8 mouse cellular contexts compared by ENCODE assay signal in the genomic region with DNA sequence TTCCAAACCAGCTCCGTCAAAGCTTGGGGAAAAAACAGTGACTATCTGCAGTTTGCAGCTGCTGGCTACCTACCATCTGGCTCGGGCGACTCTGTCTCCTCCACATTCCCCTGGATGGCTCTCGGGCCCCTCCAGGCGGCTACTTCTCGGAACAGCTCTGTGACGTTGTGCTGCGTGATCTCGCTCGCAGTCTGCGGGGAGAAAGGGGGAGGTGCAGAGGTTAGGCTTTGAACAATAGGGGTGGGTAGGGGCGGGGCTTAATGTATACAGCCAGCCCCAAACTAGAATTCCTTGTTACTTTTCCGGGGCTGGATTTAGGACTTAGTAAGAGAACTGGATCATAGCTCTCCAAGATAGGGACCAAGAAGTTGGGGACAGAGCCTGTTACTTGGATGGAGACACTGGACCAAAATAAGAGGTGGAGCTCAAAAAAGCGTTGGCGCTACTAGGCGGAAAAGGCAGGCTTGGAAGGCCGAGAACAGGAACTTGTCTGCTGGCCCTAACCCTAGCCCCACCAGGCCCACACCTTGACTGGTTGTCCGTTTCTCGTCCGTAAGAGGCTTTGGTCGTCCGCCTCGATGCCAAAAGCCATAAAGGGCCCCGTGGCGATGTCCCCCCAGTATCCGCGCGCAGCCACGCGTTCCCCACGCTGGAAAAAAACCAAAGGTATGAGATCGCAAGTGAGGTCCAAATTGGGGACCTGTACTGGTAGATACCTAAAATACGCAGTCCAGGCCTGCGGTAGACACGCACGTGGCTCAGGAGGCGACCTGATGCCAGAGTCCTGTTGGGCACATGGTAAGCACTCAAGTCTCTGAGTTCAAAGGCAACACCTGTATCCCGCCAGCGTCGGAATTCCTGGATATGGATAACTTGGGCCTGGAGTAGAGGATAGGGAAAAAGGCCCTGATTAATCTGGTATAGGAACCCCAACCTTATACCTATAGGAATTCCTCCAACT. TPM values are rescaled to one million over a fixed set of nuclear protein-coding genes. Genes with fewer than 3 reads are reported as not detected.
DNase-seq lines count a peak whose midpoint lies in the region; ATAC-seq and TF ChIP-seq lines count a peak whose summit lies in the region.

No protein-coding gene starts in this region.

- no peaks in the 10 kb centered on the region for H3K9me3 ChIP-seq in intestine, embryonic 15.5 days
- H3K9me3 ChIP-seq in limb, embryonic 12.5 days = no peaks in the 10 kb centered on the region
- no peaks in the 10 kb centered on the region for H3K9me3 ChIP-seq in midbrain, embryonic 14.5 days (ENCODE audit: control insufficient read depth, low read length)

- peak; percentile 75 for DNase-seq in layer of hippocampus, adult 11-12 months (ENCODE audit: low spot score)
- DNase-seq in layer of hippocampus, adult 9-10 months (ENCODE audit: low spot score) = no peak
- peak; percentile 86 for DNase-seq in embryo, embryonic 11.5 days (ENCODE audit: low read depth, low spot score)
- peak; percentile 70 to 86 for DNase-seq in gastrocnemius, postnatal 4 days (ENCODE audit: low spot score in 2 of 2)
- peak; percentile 94 for DNase-seq in midbrain, embryonic 14.5 days
- peak; percentile 63 to 79 for DNase-seq in spleen, adult 2 months (ENCODE audit: low read depth in 1 of 2, low spot score in 2 of 2)

- H3K4me1 ChIP-seq in intestine, embryonic 15.5 days (replicated peaks) = peaks cover 14% of the 10 kb centered on the region
- peaks cover 15% of the 10 kb centered on the region for H3K4me1 ChIP-seq in limb, embryonic 12.5 days (replicated peaks)
- peaks cover 8% of the 10 kb centered on the region; the same call in 1 of the 2 replicates for H3K4me1 ChIP-seq in midbrain, embryonic 14.5 days (ENCODE audit: control insufficient read depth, insufficient read depth, low read length)
- no peaks in the 10 kb centered on the region for H3K4me1 ChIP-seq in spleen, adult 2 months (ENCODE audit: control insufficient read depth, insufficient read depth, insufficient read length)

- H3K9ac ChIP-seq in intestine, embryonic 15.5 days = peak overlapping the region; percentile 53
- peak overlapping the region; percentile 57; the same call in 1 of the 2 replicates for H3K9ac ChIP-seq in limb, embryonic 12.5 days (replicated peaks)
- peak overlapping the region; percentile 43 for H3K9ac ChIP-seq in midbrain, embryonic 14.5 days (replicated peaks; ENCODE audit: low read length)

- TF ChIP-seq CTCF in spleen, adult 2 months (IDR thresholded peaks at IDR 0.05; ENCODE audit: extremely low read depth, insufficient read depth, insufficient read length, insufficient replicate concordance) = peak; percentile 65

- no peaks in the 10 kb centered on the region for H3K36me3 ChIP-seq in intestine, embryonic 15.5 days
- no peaks in the 10 kb centered on the region for H3K36me3 ChIP-seq in limb, embryonic 12.5 days
- H3K36me3 ChIP-seq in midbrain, embryonic 14.5 days (ENCODE audit: control insufficient read depth, insufficient read depth, low read length) = no peaks in the 10 kb centered on the region
- no peaks in the 10 kb centered on the region for H3K36me3 ChIP-seq in spleen, adult 2 months (ENCODE audit: control insufficient read depth, insufficient read depth, low read length)

- peak overlapping the region; percentile 32 for H3K4me3 ChIP-seq in intestine, embryonic 15.5 days (replicated peaks)
- H3K4me3 ChIP-seq in limb, embryonic 12.5 days (replicated peaks) = peak overlapping the region; percentile 36
- H3K4me3 ChIP-seq in midbrain, embryonic 14.5 days (replicated peaks; ENCODE audit: low read depth, low read length) = peak overlapping the region; percentile 30
- H3K4me3 ChIP-seq in spleen, adult 2 months (ENCODE audit: extremely low read depth, insufficient read depth, insufficient read length) = peak overlapping the region; percentile 51

- peaks cover 2% of the 10 kb centered on the region for H3K27me3 ChIP-seq in intestine, embryonic 15.5 days (replicated peaks)
- H3K27me3 ChIP-seq in limb, embryonic 12.5 days = peaks cover 14% of the 10 kb centered on the region
- H3K27me3 ChIP-seq in midbrain, embryonic 14.5 days (ENCODE audit: control insufficient read depth, insufficient read depth, low read length) = no peaks in the 10 kb centered on the region
- no peaks in the 10 kb centered on the region for H3K27me3 ChIP-seq in spleen, adult 2 months (ENCODE audit: control insufficient read depth, insufficient read depth, low read length)

- TF ChIP-seq POLR2A in spleen, adult 2 months (IDR thresholded peaks at IDR 0.05; ENCODE audit: low read depth, low read length) = no peak

- H3K4me2 ChIP-seq in intestine, embryonic 15.5 days (replicated peaks) = peak overlapping the region; percentile 76
- H3K4me2 ChIP-seq in limb, embryonic 12.5 days = peak overlapping the region; percentile 58
- H3K4me2 ChIP-seq in midbrain, embryonic 14.5 days (ENCODE audit: low read length) = peak overlapping the region; percentile 58

- 0 out of 2 replicates have a peak overlapping the region, but pooled peaks have one; percentile 44 for H3K27ac ChIP-seq in intestine, embryonic 15.5 days
- H3K27ac ChIP-seq in limb, embryonic 12.5 days = peak overlapping the region; percentile 67; the same call in 1 of the 2 replicates
- 0 out of 2 replicates have a peak overlapping the region, but pooled peaks have one; percentile 5 for H3K27ac ChIP-seq in midbrain, embryonic 14.5 days (replicated peaks; ENCODE audit: low read depth, low read length)
- H3K27ac ChIP-seq in spleen, adult 2 months (ENCODE audit: insufficient read depth, low read length) = peak overlapping the region; percentile 39

- WGBS in intestine, embryonic 15.5 days = 26% methylated on average over 40 of the region's 40 CpGs
- WGBS in limb, embryonic 12.5 days = 31% methylated on average over 40 of the region's 40 CpGs
- 22% methylated on average over 40 of the region's 40 CpGs for WGBS in midbrain, embryonic 14.5 days
- WGBS in spleen, adult 2 months = 29% methylated on average over 40 of the region's 40 CpGs

- peak; percentile 93 for ATAC-seq in intestine, embryonic 15.5 days
- peak; percentile 88 for ATAC-seq in limb, embryonic 12.5 days (ENCODE audit: insufficient number of reproducible peaks, insufficient read depth, low FRiP score, low TSS enrichment, low read depth)
- ATAC-seq in midbrain, embryonic 14.5 days (ENCODE audit: low FRiP score, low TSS enrichment) = peak; percentile 93

RNA-seq across cellular contexts. Expression of a gene that starts 2.6 kb away (rescaled TPM):
- 1 to 10 TPM; 1.7 to 3.0 TPM for total RNA-seq in gastrocnemius, postnatal 4 days (2021)
- polyA plus RNA-seq in intestine, embryonic 15.5 days (2015; fragmentation: Nextera tagmentation; extraction: Ambion mirVana) = 2.2 and 3.0 TPM in 2 replicates
- polyA plus RNA-seq in limb, embryonic 12.5 days (2016; fragmentation: Nextera tagmentation; extraction: Ambion mirVana) = 4.3 and 5.7 TPM in 2 replicates
- polyA plus RNA-seq in midbrain, embryonic 14.5 days (2014; fragmentation: Nextera tagmentation; extraction: Ambion mirVana) = 1.5 and 2.0 TPM in 2 replicates
- 5.3 and 5.5 TPM in 2 replicates for polyA plus RNA-seq in spleen, adult 2 months (2012; rRNA removed)

RNA-seq across cellular contexts. Expression of a gene that starts 5.6 kb away (rescaled TPM):
- total RNA-seq in gastrocnemius, postnatal 4 days (2021) = under 1 TPM; 0.26 to 0.44 TPM
- polyA plus RNA-seq in intestine, embryonic 15.5 days (2015; fragmentation: Nextera tagmentation; extraction: Ambion mirVana) = 1.1 TPM in 2 replicates
- polyA plus RNA-seq in limb, embryonic 12.5 days (2016; fragmentation: Nextera tagmentation; extraction: Ambion mirVana) = 3.7 and 4.1 TPM in 2 replicates
- polyA plus RNA-seq in midbrain, embryonic 14.5 days (2014; fragmentation: Nextera tagmentation; extraction: Ambion mirVana) = 0.58 and 1.4 TPM in 2 replicates
- polyA plus RNA-seq in spleen, adult 2 months (2012; rRNA removed) = 9.6 and 10.4 TPM in 2 replicates

RNA-seq across cellular contexts. Expression of a gene that starts 10.4 kb away (rescaled TPM):
- total RNA-seq in gastrocnemius, postnatal 4 days (2021) = 100 to 1,000 TPM; 466 to 479 TPM
- 21.3 and 27.1 TPM in 2 replicates for polyA plus RNA-seq in intestine, embryonic 15.5 days (2015; fragmentation: Nextera tagmentation; extraction: Ambion mirVana)
- polyA plus RNA-seq in limb, embryonic 12.5 days (2016; fragmentation: Nextera tagmentation; extraction: Ambion mirVana) = 186 and 195 TPM in 2 replicates
- polyA plus RNA-seq in midbrain, embryonic 14.5 days (2014; fragmentation: Nextera tagmentation; extraction: Ambion mirVana) = 2.6 and 2.7 TPM in 2 replicates
- 0.34 and 0.53 TPM in 2 replicates for polyA plus RNA-seq in spleen, adult 2 months (2012; rRNA removed)

RNA-seq across cellular contexts. Expression of a gene that starts 20.7 kb away (rescaled TPM):
- total RNA-seq in gastrocnemius, postnatal 4 days (2021) = under 1 TPM in 1 of 2 experiments, not detected in 1; 0.25 TPM
- polyA plus RNA-seq in intestine, embryonic 15.5 days (2015; fragmentation: Nextera tagmentation; extraction: Ambion mirVana) = 7.3 and 7.7 TPM in 2 replicates
- 6.6 and 6.8 TPM in 2 replicates for polyA plus RNA-seq in limb, embryonic 12.5 days (2016; fragmentation: Nextera tagmentation; extraction: Ambion mirVana)
- 106 and 143 TPM in 2 replicates for polyA plus RNA-seq in midbrain, embryonic 14.5 days (2014; fragmentation: Nextera tagmentation; extraction: Ambion mirVana)
- 0.21 and 0.34 TPM in 2 replicates for polyA plus RNA-seq in spleen, adult 2 months (2012; rRNA removed)

RNA-seq across cellular contexts. Expression of a gene that starts 25.1 kb away (rescaled TPM):
- 10 to 100 TPM; 63.9 to 81.6 TPM for total RNA-seq in gastrocnemius, postnatal 4 days (2021)
- polyA plus RNA-seq in intestine, embryonic 15.5 days (2015; fragmentation: Nextera tagmentation; extraction: Ambion mirVana) = 42.4 and 45.8 TPM in 2 replicates
- polyA plus RNA-seq in limb, embryonic 12.5 days (2016; fragmentation: Nextera tagmentation; extraction: Ambion mirVana) = 65.3 and 70.3 TPM in 2 replicates
- 46.2 and 50.7 TPM in 2 replicates for polyA plus RNA-seq in midbrain, embryonic 14.5 days (2014; fragmentation: Nextera tagmentation; extraction: Ambion mirVana)
- 92.6 and 98.8 TPM in 2 replicates for polyA plus RNA-seq in spleen, adult 2 months (2012; rRNA removed)

Comparison
In these comparisons a context has a peak if more than half of its experiments do, and no peak if none do; other contexts are left out.
1. H3K27ac ChIP-seq: peak in every context shown above with its lines; median percentile 67 in limb, embryonic 12.5 days; 44 in intestine, embryonic 15.5 days; 39 in spleen, adult 2 months; 5 in midbrain, embryonic 14.5 days.